Mouse (Mus musculus) limb, embryonic 14.5 days (tissue): ENCODE measurements around the gene Pnn. TPM values are rescaled to one million over a fixed set of nuclear protein-coding genes. Genes with fewer than 3 reads are reported as not detected.

Experiments used
- ATAC-seq: fragments of 200-750 bp; cut with Nextera tagmentation; 2 replicates; pipeline ENCODE4 v1.8.0; 2017; ENCODE audit warnings: low read depth, moderate number of reproducible peaks, moderate TSS enrichment; ENCODE audit not compliant: low FRiP score
- DNase-seq: peaks from one replicate; pipeline ENCODE4 v3.0.0-alpha.2; 2015; ENCODE audit warnings: low spot score
- H3K27ac ChIP-seq: fragments of 300-500 bp; sonication (generic); replicated peaks from 2 replicates; pipeline ENCODE4 v1.5.1; 2014; ENCODE audit warnings: low read depth, mild to moderate bottlenecking, low read length, moderate library complexity, mixed read lengths
- H3K27me3 ChIP-seq: fragments of 300-500 bp; sonication (generic); 2 replicates; pipeline ENCODE4 v1.6.1; 2014; ENCODE audit warnings: low read length, mixed read lengths; ENCODE audit not compliant: control insufficient read depth, insufficient read depth
- H3K36me3 ChIP-seq: fragments of 300-500 bp; sonication (generic); 2 replicates; pipeline ENCODE4 v1.6.1; 2014; ENCODE audit warnings: mild to moderate bottlenecking, low read length, moderate library complexity, mixed read lengths; ENCODE audit not compliant: control insufficient read depth, insufficient read depth
- H3K4me1 ChIP-seq: fragments of 300-500 bp; sonication (generic); 2 replicates; pipeline ENCODE4 v1.6.1; 2014; ENCODE audit warnings: antibody characterized with exemption, low read length, mixed read lengths; ENCODE audit not compliant: control insufficient read depth, insufficient read depth
- H3K4me2 ChIP-seq: fragments of 300-500 bp; sonication (generic); replicated peaks from 2 replicates; pipeline ENCODE4 v1.6.1; 2014; ENCODE audit warnings: low read depth, mild to moderate bottlenecking, low read length, moderate library complexity; ENCODE audit not compliant: severe bottlenecking
- H3K4me3 ChIP-seq: fragments of 300-500 bp; sonication (generic); replicated peaks from 2 replicates; pipeline ENCODE4 v1.5.1; 2014; ENCODE audit warnings: low read length
- H3K9ac ChIP-seq: fragments of 300-500 bp; sonication (generic); 2 replicates; pipeline ENCODE4 v1.6.1; 2014; ENCODE audit warnings: mild to moderate bottlenecking, low read depth, low read length, moderate library complexity; ENCODE audit not compliant: severe bottlenecking
- H3K9me3 ChIP-seq: fragments of 300-500 bp; sonication (generic); 2 replicates; pipeline ENCODE4 v1.6.1; 2016; ENCODE audit warnings: low read length; ENCODE audit not compliant: control insufficient read depth
- POLR2A ChIP-seq: fragments of 200-500 bp; IDR thresholded peaks from 2 replicates; pipeline ENCODE4 v1.8.0; 2012; ENCODE audit warnings: inconsistent platforms, mild to moderate bottlenecking, moderate library complexity, borderline replicate concordance; ENCODE audit not compliant: insufficient read depth, insufficient read length; ENCODE audit errors: extremely low read depth
- WGBS: fragments of 180-500 bp; shearing (Covaris S2); extraction: QIAGEN DNeasy Blood & Tissue Kit; methylation state at CpG from one replicate; pipeline ENCODE4 v1.1.7; 2014; 5-methylcytosine and 5-hydroxymethylcytosine counted together
- polyA plus RNA-seq, 2 experiments: library from polyadenylated mRNA; depleted of rRNA in 1 of 2; stranded (reverse) in 1 of 2; unstranded in 1 of 2; fragments of >200 nt; fragmentation: Nextera tagmentation in 1 of 2; extraction: Ambion mirVana in 1 of 2; gene quantifications; 2 replicates each; pipeline versions ENCODE4 v1.2.1 to v1.2.3; 2012 to 2014

The Pnn gene
- polyA plus RNA-seq, 2 experiments = 68.3 to 108 TPM

DNA sequence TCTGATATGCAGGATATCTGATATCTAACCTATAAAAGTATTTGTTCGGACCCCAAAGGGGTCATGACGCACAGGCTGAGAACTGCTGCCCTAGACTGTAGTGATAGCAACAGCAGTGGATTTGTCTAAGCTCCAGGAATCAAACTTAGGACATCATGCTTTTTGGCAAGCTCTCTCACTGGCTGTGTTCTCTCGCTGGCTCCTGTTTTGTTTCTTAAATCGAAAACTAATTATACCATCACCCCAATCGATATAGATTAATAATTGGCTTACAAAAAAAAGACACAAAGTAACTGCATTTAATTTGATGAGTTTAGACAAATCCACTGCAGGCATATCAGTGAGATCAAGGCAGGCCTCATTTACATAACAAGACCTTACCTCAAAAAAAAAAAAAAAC is 39.8 kb downstream of the Pnn start:
- no peak for TF ChIP-seq POLR2A
- no peak for DNase-seq
- H3K27me3 ChIP-seq = no peaks in the 10 kb centered on the region
- no peak overlapping the region for H3K4me2 ChIP-seq
- WGBS = 89% methylated on average over 5 of the region's 5 CpGs
- H3K4me3 ChIP-seq = no peak overlapping the region
- no peaks in the 10 kb centered on the region for H3K9me3 ChIP-seq
- no peak for ATAC-seq
- no peaks in the 10 kb centered on the region for H3K36me3 ChIP-seq
- no peaks in the 10 kb centered on the region for H3K4me1 ChIP-seq
- H3K9ac ChIP-seq = no peak overlapping the region
- H3K27ac ChIP-seq = no peak overlapping the region

DNA sequence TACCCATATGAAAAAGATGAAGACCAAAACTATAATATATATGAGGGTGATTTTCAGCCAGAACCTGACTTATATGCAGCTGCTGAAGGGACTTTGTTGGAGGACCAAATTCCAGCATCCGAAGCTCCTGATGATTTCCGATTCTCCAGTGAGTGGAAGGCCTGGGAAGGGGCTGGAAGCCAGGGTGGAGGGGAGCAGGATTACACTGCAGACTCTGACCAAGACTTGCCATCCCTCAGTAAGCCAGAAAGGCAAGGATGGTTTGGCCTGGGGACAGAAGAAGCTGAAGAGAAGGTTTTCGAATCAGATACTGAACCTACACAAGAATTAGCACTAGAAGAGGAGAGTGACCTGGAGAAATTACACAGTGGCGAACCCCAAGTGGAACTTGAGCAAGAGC is 41.2 kb downstream of the Pnn start:
- 86% methylated on average over 4 of the region's 4 CpGs for WGBS
- Histone ChIP-seq H3K27me3 (no peaks in the 10 kb centered on the region), H3K9ac (no peak overlapping the region), H3K4me2 (no peak overlapping the region), H3K36me3 (no peaks in the 10 kb centered on the region), H3K4me1 (no peaks in the 10 kb centered on the region), H3K27ac (no peak overlapping the region), H3K9me3 (no peaks in the 10 kb centered on the region), H3K4me3 (no peak overlapping the region)
- ATAC-seq = no peak
- DNase-seq = no peak
- no peak for TF ChIP-seq POLR2A

- no peaks in the 10 kb centered on the region for H3K4me1 ChIP-seq
- no peak overlapping the region for H3K27ac ChIP-seq
- 77% methylated on average over 3 of the region's 3 CpGs for WGBS
- H3K9ac ChIP-seq = no peak overlapping the region
- H3K9me3 ChIP-seq = no peaks in the 10 kb centered on the region
- no peak overlapping the region for H3K4me2 ChIP-seq
- DNase-seq = no peak
- no peak for TF ChIP-seq POLR2A
- no peak overlapping the region for H3K4me3 ChIP-seq
- ATAC-seq = no peak
- no peaks in the 10 kb centered on the region for H3K27me3 ChIP-seq
- H3K36me3 ChIP-seq = no peaks in the 10 kb centered on the region
These were observed 50.5 kb downstream of the Pnn start for GRCm38 (mm10) chr12:59117184-59117583.

Other genes with a start within 250 kb of the Pnn start
- 67.1 and 72.6 TPM in 2 replicates for gene Sec23a, start 54.9 kb upstream of the Pnn start, polyA plus RNA-seq (2012; rRNA removed)
- 97.1 and 102 TPM in 2 replicates for gene Sec23a, start 54.9 kb upstream of the Pnn start, polyA plus RNA-seq (2014; fragmentation: Nextera tagmentation; extraction: Ambion mirVana)
- gene Gemin2, start 53.5 kb upstream of the Pnn start, polyA plus RNA-seq (2012; rRNA removed) = 15.3 and 18.3 TPM in 2 replicates
- gene Gemin2, start 53.5 kb upstream of the Pnn start, polyA plus RNA-seq (2014; fragmentation: Nextera tagmentation; extraction: Ambion mirVana) = 16.1 and 18.0 TPM in 2 replicates
- 71.7 and 87.5 TPM in 2 replicates for gene Trappc6b, start 5.4 kb upstream of the Pnn start, polyA plus RNA-seq (2012; rRNA removed)
- gene Trappc6b, start 5.4 kb upstream of the Pnn start, polyA plus RNA-seq (2014; fragmentation: Nextera tagmentation; extraction: Ambion mirVana) = 53.9 and 60.4 TPM in 2 replicates
- gene Mia2, start 28.9 kb downstream of the Pnn start, polyA plus RNA-seq (2012; rRNA removed) = 52.5 and 59.1 TPM in 2 replicates
- gene Mia2, start 28.9 kb downstream of the Pnn start, polyA plus RNA-seq (2014; fragmentation: Nextera tagmentation; extraction: Ambion mirVana) = 60.0 and 61.8 TPM in 2 replicates
- gene Fbxo33, start 152.8 kb downstream of the Pnn start, polyA plus RNA-seq (2012; rRNA removed) = 10.2 and 12.8 TPM in 2 replicates
- 10.5 and 11.0 TPM in 2 replicates for gene Fbxo33, start 152.8 kb downstream of the Pnn start, polyA plus RNA-seq (2014; fragmentation: Nextera tagmentation; extraction: Ambion mirVana)